Mouse (Mus musculus): Measurements from ENCODE around the gene Ctf1.
"Not testable (repeated sequence)": the region's sequence is repeated elsewhere in the genome, so short reads cannot be mapped to it uniquely, and the experiment has no call there.

Gene Ctf1

DNA sequence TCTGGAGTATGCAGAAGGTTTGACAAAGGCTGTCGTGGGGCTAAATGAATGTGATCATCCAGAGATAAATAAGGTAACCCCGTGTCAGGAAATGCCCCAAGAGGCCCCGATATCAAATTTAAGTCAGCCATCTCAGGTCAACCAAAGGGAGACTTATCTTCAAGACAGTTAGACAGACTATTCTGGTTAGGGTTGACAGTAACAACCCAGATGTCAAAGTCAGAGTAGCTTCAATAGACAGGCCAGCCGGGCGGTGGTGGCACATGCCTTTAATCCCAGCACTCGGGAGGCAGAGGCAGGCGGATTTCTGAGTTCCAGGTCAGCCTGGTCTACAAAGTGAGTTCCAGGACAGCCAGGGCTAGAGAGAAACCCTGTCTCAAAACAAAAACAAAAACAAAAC, 18.8 kb upstream of the Ctf1 start:
- not testable (repeated sequence) for DNase-seq

DNA sequence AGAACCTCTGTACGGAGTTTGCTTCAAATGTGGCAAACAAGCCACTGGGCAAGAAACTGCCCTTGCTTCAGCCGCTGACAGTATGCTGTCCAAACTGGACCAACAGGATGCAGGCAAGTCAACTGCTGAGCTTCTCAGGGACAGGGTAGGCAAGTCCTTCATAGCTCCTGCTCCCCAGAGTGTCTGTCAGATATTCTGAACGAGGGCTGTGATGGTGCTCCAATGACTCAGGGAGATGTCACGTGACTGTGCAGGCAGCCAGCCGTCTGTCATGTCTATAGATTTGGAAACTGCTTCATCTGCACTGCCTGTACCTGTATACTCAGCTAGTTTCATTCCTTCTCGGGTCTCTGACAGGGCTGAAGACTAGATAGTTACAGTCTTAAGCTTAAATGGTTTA, 13.6 kb upstream of the Ctf1 start:
- no peak for DNase-seq

DNA sequence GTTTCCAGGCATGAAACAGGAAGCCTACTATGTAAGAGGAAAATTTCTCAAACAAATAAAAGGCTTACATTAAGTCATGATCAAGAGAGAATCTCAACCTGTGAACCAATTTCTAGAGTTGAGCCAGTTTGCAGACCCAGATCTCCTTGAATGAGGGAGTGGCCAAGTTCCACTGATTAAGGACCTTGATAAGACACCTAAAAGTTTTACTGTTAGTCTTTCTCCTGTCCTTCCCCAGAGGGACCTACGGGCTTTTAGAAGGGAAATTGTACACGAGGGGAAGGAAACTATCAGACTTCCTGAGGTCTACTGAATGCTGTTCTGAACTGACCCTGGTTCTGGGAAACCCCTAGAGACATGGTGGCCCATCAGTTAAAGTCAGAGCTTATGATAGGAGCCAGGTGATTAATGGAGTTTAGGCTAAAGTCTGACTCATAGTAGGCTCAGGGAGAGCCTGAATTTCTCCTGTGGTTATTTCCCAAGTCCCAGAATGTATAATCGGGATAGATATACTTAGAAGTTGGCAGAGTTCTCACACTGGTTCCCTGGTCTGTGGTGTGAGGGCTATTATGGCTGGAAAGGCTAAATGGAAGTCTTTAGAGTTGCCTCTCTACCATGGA, 11.7 kb upstream of the Ctf1 start:
- DNase-seq = no peak

DNA sequence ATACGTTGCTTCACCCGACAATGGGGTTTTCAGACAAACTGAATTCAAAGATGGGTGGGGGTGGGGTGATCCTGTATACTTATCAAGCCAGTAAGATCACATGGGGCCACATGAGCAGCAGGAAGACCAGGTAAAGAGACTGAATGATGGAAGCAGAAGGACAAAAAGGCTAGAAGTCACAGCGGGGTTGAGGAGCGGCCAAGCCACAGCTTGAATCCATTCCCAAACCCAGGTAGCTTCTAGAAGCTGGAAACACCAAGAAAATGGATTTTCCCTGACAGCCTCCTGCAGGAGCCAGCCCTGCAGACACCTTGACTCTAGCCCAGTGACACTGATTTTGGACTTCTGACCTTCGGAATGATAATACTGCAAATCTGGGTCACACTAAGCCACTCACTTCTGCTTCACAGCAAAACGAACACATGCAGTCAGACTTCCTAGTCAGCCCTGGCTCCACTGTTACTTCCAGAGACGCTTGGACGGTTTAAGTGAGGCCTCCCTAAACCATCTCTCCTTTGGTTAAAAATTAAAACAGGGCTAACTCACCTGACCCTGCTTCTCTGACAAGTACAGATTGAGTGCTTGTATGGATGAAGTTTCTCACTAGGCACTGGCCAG, 8.9 kb upstream of the Ctf1 start:
- no peak for DNase-seq

DNA sequence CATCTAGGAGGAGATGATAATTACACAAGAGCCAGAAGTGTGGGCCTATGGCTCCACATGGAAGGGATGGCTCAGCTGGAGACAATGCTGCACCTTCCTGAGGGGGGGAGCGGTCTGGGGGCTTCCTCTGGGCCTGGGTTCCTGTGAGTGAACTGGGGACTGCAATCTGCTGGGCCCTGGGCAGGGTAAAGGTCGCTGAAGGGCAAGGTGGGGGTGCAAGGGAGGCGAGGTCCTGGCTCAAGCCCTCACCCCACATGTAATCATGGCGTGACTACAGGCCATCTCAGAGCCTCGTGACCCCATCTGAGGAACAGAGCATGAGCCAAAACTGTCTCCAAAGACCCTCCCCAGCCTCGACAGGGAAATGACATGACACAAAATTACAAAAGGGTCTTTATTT, 7.9 kb upstream of the Ctf1 start:
- DNase-seq = no peak

DNA sequence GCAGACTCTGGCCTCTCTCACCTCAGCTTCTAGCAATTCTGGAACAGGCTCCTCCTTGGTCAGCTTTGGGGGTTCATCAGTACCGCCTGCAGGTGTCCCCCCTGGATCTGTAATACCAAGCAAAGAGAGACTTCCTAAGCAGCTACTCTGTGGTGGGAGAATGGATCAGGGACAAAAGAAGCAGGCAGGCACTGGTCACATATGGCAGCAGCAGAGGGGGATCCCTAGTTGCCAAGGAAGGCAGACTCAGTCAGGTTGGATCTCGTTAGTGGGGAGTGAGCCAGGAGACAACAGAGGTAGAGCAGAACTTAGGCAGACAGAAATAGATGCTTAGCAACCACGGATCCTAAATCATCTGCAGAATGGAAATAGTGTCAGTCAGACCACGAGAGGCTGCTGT, 6.8 kb upstream of the Ctf1 start:
- DNase-seq = peak; percentile 24

DNA sequence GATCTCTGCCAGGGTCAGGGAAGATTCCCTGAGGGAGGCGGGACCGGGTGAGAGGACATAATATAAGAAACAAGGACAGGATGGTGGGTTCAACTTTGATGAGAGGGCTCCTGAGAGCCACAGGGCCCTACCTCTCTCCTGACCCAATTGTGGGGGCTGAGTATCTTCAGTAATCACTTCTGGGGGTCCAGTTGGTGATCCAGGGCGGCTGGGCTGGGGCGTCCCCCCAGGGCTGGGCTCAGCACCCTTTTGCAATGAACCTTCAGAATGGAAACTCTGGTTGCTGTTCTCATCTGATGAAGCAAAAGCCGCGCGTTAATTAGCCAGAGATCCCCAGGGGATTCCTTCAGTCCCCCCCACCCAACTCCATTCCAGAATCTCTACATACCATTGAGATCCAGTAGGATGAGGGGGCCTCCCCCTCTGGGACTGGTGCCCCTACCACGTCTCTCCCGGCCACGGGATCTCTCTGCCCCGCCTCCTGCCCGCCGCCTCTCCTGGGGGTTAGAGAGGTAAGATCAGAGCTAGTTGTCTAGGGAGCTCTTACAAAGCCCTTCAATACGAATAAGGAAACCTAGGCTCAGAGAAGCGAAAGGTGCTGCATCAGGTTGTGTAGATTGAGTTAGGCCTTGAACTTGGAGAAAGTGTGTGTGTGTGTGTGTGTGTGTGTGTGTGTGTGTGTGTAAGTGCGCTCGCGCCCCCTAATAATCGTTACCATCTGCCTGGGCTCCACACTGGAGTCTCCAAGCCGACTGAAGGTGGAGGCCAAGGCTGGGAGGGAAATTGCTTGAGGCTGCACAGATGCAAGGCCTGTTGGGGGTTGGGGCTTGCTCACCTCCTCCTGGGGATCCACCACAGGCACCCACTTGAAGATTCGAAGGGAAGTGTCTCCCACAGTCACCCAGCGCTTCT, 5.2 kb upstream of the Ctf1 start:
- DNase-seq = no peak

DNA sequence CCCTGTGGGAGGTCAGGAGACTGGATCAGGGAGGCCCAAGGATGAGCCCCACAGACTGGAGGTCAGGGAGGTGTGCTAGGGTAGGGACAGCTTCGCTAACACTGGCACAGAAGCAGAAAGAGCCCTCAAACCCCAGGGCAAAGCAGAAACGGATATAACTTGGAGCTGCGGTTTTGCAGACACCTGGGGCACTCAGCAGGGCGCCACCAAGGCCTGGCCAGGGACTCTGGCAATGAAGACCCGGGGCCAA, 4.7 kb upstream of the Ctf1 start:
- no peak for DNase-seq

DNA sequence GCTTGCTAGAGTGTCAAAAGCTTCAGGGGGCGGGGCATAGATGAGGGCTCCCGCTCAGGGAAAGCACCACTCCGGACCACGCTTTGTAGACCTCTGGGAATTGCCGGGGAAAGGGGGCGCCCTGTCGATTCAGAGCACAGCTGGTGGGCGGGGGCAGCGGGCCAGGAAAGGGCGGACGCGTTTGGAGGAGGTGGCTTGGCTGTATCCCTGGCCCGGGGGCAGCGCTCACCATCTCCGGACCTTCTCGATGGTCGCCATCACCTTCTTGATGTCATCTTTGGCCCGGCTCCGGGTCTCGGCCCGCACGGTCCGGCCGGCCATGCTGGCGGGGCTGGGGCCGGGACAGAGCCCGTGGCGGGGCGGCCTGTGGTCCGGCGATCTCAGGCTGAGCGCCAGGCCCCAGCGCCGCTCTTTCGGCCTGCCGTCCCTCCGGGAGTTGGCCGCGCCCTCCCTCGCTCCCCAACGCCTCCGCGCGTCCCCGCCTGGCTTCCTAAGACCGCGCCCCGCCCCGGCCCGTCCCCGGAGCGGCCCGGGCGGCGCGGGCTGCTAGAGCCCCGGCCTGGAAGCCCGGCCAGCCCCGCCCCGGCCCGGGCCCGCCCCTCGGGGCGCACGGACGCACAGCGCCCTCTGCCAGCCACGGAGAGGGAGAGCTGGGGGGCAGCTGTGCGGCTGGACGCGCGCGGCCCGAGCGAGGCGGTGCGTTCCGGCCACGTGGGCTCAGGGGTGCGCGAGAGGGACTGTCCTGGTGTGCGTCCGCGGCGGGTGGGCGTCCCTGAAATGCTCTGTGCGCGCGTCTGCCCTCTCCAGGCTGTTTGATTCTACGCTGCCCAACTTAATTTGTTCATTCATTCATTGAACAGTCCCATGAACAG, 4.1 kb upstream of the Ctf1 start, which contains the start of gene Bcl7c:
Bcl7c (minus strand) TSS at position 727 of the 872 bp plus-strand sequence.
- DNase-seq = peak; percentile 88

DNA sequence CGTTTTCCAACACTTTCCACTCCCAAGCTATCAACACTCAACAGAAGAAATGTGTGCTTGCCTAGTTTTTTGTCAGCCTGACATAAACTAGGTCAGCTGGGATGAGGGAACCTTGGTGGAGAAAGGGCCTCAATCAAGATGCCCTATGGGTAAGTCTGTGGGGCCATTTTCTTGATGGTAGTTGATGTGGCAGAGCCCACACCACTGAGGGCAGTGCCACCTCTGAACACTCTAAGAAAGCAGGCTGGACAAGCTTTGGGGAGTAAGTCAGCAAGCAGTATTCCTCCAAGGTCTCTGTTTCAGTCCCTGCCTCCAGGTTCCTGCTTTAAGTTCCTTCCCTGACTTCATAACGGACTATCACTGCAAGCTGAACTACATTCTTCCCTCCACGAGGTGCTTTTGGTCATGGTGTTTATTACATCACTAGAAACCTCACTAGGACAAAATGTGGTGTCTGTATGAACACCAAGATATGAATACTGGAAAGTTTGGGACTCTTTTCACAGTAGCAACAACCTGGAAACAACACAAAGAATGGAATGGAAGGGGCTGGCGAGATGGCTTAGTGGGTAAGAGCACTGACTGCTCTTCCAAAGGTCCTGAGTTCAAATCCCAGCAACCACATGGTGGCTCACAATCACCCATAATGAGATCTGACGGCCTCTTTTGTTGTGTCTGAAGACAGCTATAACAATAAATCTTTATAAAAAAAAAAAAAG, 3.1 kb upstream of the Ctf1 start:
- no peak for DNase-seq

DNA sequence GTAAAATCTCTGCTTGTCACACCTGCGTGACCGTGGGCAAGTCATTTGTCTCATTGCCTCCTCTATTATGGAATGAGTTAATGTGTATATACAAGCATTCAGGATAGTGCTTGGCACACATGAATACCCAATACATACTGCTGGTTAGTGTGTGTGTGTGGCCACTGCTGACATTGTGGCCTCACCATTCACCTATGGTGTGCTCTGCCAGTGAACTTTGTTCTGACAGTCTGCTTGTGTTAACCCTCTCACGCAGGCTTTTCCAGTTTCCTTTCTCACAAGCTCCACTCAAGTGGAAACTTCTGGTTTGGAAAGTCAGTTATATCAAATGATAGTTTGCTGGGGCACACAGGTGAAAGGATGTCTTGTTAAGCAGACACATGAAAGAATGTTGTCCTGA, 1.5 kb upstream of the Ctf1 start:
- DNase-seq = no peak

DNA sequence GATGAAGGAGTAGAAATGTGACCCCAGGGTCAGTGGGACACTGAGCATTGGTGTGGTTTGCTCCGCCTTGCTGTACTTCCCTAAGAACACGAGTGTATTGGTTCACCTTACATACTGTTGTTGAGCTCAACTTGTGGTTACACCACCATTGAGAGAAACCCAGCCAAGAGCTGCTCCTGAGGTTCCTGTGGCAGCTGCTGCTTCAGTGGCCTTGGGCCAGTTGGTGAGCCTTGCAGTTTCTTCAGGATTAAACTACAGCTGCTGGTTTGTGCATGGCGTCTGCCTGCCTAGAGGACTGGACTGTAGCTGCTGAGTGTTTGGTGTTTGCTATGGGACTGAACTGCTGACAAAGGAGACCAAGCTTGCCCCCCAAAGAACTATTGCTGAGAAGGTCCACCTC, 1.1 kb upstream of the Ctf1 start:
- DNase-seq = no peak

DNA sequence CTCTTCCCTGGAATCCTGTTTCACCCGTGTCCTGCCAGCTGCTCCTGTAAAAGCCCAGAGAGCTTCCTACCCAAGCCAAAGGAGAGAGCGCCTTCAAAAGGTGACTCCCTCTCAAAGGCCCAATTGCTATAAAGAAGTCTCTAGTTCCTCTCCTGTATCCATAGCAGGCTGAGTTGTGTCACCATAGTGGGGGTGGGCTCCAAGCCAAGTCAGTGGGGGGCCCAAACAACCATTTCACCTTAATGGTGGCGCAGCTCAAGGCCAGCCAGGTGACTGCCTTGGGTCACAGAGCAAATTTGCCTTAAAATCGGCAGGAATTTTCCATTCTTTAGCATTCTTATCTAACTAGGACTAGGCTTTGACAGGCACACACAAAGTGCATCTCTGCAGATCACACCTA, 2.3 kb downstream of the Ctf1 start:
- DNase-seq = no peak

DNA sequence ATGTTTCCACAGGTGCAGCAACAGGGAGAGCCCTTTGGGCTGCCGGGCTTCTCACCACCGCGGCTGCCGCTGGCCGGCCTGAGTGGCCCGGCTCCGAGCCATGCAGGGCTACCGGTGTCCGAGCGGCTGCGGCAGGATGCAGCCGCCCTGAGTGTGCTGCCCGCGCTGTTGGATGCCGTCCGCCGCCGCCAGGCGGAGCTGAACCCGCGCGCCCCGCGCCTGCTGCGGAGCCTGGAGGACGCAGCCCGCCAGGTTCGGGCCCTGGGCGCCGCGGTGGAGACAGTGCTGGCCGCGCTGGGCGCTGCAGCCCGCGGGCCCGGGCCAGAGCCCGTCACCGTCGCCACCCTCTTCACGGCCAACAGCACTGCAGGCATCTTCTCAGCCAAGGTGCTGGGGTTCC, 4.5 kb downstream of the Ctf1 start:
- peak; percentile 68 for DNase-seq

DNA sequence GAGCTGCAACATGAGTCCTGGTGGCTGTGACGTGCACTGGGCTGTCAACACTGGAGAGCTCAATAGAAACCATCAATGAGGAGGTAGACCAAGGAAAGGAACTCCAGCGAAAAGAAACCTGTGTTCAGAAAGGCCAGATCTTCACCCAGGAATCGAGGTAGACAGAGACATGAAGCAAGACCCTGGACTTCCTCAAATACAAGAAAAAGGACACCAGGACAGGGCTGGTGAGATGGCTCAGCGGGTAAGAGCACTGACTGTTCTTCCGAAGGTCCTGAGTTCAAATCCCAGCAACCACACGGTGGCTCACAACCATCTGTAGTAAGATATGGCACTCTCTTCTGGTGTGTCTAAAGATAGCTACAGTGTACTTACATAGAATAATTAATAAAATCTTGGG, 5.8 kb downstream of the Ctf1 start:
- no peak for DNase-seq

DNA sequence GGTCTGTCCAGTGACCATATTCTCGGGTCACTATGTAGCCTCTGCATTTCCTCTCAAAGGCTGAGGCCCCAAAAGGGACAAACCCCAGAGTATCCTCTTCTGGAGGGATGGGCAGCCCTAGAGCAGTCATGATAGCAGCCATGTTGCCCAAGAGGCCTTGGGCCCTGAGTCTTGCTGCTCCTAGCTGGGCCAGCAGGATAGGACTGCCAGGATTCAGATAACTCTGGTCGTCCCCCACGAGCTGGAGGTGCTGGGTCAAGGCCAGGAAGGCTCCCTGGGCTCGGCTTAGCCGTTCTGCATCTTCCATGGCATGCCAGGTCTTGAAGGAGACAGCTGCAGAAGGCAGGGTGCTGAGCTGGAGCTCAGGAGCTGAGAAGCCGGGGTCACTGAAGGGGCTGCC, 6.7 kb downstream of the Ctf1 start:
- no peak for DNase-seq

DNA sequence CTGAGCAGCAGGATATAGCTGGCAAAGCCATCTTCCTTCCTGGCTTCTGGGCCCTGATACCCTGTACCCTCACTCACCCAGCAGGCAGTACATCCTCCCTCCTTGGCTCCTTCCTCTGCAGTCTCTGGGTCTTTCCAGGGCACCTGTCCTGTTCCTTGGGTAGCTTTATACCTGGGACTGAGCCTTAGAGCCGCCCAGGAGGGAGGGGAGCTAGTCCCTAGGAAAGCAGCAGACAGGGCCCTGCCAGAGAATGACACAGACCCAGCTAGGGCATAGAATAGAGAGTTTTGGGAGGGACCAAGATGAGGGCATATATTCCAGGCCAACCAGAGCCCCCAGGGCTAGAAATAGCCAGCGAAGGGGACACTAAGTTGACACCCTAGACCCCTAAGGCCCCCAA, 13.0 kb downstream of the Ctf1 start:
- no peak for DNase-seq

DNA sequence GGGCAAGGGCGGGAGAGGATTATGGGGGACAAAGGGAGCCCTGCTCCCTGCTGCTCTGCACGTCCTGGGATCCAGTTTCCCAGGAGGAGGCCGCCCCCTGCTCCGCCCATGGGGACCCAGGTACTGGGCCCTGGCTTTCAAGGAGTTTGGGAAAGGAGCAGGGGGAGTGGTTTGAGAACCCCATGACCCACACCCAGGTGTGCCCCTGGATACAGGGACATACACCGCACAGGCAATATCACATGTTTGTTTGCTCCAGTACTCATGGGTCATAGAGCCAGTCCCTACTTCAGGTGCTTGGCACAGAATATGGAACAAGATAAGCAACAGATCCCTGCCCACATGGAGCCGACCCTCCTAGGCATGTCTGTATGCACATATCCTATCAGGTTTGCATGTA, 13.4 kb downstream of the Ctf1 start:
- DNase-seq = no peak

DNA sequence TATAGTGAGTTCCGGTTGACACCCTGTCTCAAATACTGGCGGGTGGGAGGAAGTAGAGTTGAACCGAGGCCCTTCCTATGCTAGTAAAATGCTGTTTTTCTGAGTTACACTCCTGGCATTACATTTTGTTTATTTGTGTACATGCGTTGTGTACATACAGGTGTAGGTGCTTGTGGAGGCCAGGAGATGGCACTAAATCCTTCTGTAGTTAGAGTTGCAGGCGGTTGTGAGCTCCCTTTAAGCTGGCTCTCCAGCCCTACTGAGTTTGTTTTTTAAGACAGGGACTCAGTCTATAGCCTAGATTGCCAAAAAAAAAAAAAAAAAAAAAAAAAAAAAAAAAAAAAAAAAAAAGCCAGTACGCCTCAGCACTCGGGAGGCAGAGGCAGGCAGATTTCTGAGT, 15.4 kb downstream of the Ctf1 start:
- DNase-seq = no peak

DNA sequence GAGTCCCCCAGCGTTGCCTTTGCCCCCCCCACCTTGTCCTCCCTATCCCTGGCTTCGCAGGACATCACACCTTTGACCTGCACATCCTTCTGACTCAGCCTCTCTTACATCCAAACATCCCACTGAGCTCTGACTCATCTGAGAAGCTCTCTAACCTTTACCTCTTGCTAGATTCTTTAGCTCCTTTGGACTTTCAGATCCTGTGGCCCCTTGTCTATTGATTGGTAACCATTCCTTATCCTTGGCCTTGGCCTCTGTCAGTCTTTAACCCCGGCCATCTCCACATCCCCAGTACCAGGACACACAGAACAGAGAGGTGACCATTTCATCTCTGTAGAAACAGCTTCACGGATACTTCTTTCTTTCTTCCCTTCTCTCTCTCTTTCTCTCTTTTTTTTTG, 17.6 kb downstream of the Ctf1 start:
- DNase-seq = no peak

DNA sequence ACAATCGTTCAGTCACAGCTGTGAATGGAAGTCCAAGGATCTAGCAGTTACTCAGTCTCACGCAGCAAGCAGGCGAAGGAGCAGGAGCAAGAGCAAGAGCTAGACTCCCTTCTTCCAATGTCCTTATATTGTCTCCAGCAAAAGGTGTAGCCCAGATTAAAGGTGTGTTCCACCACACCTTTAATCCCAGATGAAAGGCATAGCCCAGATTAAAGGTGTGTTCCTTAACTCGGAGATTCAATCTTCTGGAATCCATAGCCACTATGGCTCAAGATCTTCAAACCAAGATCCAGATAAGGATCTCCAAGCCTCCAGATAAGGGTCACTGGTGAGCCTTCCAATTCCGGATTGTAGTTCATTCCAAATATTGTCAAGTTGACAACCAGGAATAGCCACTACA, 19.5 kb downstream of the Ctf1 start, which contains the start of gene Ctf2:
Ctf2 (minus strand) TSS at position 101 of the 400 bp plus-strand sequence.
- not testable (repeated sequence) for DNase-seq

DNA sequence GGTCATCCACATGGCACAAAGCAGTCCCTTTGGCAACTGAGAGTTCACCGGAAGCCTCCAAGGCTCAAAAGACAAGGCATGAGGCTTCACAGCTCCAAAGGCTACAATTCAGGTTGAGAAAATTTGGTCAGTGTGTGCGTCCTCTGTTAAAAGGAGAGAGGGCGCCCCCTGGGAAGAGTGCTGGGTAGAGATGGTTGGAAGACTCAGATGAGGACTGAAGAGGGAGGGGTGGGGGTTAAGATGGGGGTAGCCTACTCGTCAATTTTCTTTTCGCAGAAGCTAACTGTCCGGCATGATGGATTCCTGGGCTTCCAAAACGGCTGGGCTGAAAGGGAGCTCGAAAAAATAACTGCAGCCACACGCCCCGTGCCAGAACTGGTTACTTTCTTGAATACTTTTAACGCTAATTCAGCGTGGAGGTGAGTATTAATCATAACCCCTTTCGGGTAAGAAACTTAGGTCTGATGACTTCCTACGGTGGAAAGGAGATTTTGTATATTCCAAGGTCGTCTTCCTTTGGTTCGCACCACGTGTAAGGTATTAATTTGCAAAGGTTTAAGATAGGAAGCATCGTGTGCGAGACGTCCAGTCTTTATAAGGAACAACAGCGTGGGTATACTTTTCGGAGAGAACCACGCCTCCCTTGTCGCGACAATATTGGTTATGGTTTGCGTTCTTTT, 32.0 kb downstream of the Ctf1 start, which contains the start of gene Fbxl19:
Fbxl19 (plus strand) TSS at position 178 of the 680 bp plus-strand sequence.
- DNase-seq = peak; percentile 65
